Mouse (Mus musculus) myocyte (in vitro differentiated cells): ENCODE data around the gene Tbl2.

Experiments
- CEBPB ChIP-seq: IDR thresholded peaks from 2 replicates; pipeline ENCODE4 v1.6.1; 2011; ENCODE audit warnings: mild to moderate bottlenecking, moderate library complexity; ENCODE audit not compliant: poor library complexity, insufficient read depth, severe bottlenecking
- MAX ChIP-seq: IDR thresholded peaks from one replicate; pipeline ENCODE4 v1.6.1; 2011; ENCODE audit warnings: low read depth, mild to moderate bottlenecking, control low read depth
- MYOD1 ChIP-seq, 3 experiments: IDR thresholded peaks; one replicate each; pipeline ENCODE4 v1.6.1; 2011; ENCODE audit warnings: control low read depth in 2 of 3, low read depth in 2 of 3, mild to moderate bottlenecking in 2 of 3, moderate library complexity in 1 of 3; ENCODE audit not compliant: insufficient read length in 2 of 3, control insufficient read depth in 1 of 3
- POLR2A ChIP-seq: IDR thresholded peaks from one replicate; pipeline ENCODE4 v1.6.1; 2011; ENCODE audit warnings: low read depth, mild to moderate bottlenecking, control low read depth, moderate library complexity; ENCODE audit not compliant: insufficient read length
- POLR2AphosphoS2 ChIP-seq: IDR thresholded peaks from one replicate; pipeline ENCODE4 v1.6.1; 2011; ENCODE audit warnings: low read depth, control low read depth; ENCODE audit not compliant: insufficient read length
- SRF ChIP-seq: IDR thresholded peaks from one replicate; pipeline ENCODE4 v1.6.1; 2011; ENCODE audit warnings: low read depth; ENCODE audit not compliant: control insufficient read depth, insufficient read length
- TCF12 ChIP-seq: IDR thresholded peaks from one replicate; pipeline ENCODE4 v1.6.1; 2011; ENCODE audit warnings: mild to moderate bottlenecking, control low read depth; ENCODE audit not compliant: poor library complexity, insufficient read depth, severe bottlenecking
- USF1 ChIP-seq: IDR thresholded peaks from one replicate; pipeline ENCODE4 v1.6.1; 2011; ENCODE audit warnings: low read depth, mild to moderate bottlenecking, control low read depth, moderate library complexity

DNA sequence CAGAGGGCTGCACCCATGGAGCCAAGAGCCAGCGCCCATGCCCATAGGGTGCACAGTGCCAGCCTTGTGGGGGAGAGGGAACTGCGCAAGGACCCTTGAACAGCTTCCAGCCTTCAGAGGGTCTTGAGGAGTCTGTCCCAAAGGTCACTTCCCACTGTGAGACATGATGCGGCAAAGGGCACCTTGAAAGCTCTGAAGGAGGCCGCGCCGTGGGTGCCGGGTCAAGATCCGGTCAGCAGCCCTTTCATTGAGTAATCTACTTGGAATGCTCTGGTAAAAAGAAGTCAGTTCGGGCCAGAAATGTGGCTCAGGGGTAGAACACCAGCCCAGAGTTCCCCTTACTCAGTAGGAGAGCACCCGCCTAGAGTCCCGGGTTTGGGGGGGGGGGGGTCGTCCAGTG lies 35.7 kb upstream of the Tbl2 start:
- no peak for TF ChIP-seq POLR2A
- no peak for TF ChIP-seq MAX
- TF ChIP-seq SRF, result no peak
- TF ChIP-seq USF1, result no peak
- TF ChIP-seq MYOD1 (IDR thresholded peaks at IDR 0.05; ENCODE audit: control insufficient read depth in 1 of 3, insufficient read length in 2 of 3, low read depth in 2 of 3), result no peak
- TF ChIP-seq POLR2AphosphoS2, result no peak
- no peak for TF ChIP-seq TCF12
- no peak for TF ChIP-seq CEBPB
